Mouse (Mus musculus): ENCODE results near the gene Kif14. TPM values are rescaled to one million over a fixed set of nuclear protein-coding genes. Genes with fewer than 3 reads are reported as not detected.

The Kif14 gene
- polyA plus RNA-seq, 1 experiment from 2014 or later, result 0.54 TPM

GRCm38 (mm10) chr1:136570298-136570653 lies 104.1 kb downstream of the Kif14 start:
- no peak overlapping the region for H3K27ac ChIP-seq (ENCODE audit: low read length)
- no peak for TF ChIP-seq EP300 (IDR thresholded peaks at IDR 0.05)
- no peak for TF ChIP-seq CTCF (IDR thresholded peaks at IDR 0.05)
- no peak for ATAC-seq
- WGBS, result 24% methylated on average over 13 of the region's 13 CpGs
- H3K4me3 ChIP-seq (ENCODE audit: low read depth, low read length), result no peak overlapping the region
- no peaks in the 10 kb centered on the region for H3K27me3 ChIP-seq (replicated peaks; ENCODE audit: insufficient read depth, low read length)
- DNase-seq (ENCODE audit: low spot score), result no peak
- peak overlapping the region; percentile 25 for H3K4me2 ChIP-seq (replicated peaks; ENCODE audit: low read depth, low read length)
- H3K4me1 ChIP-seq (ENCODE audit: insufficient read depth, low read depth, low read length), result no peaks in the 10 kb centered on the region
- H3K9ac ChIP-seq (replicated peaks; ENCODE audit: low read depth), result no peak overlapping the region
- no peaks in the 10 kb centered on the region for H3K9me3 ChIP-seq (ENCODE audit: low read length)
- no peaks in the 10 kb centered on the region for H3K36me3 ChIP-seq (ENCODE audit: insufficient read depth, low read length)

- Histone ChIP-seq H3K4me1 (ENCODE audit: insufficient read depth, low read depth, low read length) (no peaks in the 10 kb centered on the region), H3K36me3 (ENCODE audit: insufficient read depth, low read length) (no peaks in the 10 kb centered on the region), H3K9me3 (ENCODE audit: low read length) (no peaks in the 10 kb centered on the region), H3K4me3 (ENCODE audit: low read depth, low read length) (no peak overlapping the region), H3K4me2 (replicated peaks; ENCODE audit: low read depth, low read length) (no peak overlapping the region), H3K27ac (ENCODE audit: low read length) (no peak overlapping the region), H3K27me3 (replicated peaks; ENCODE audit: insufficient read depth, low read length) (no peaks in the 10 kb centered on the region), H3K9ac (replicated peaks; ENCODE audit: low read depth) (no peak overlapping the region)
- WGBS, result 88% methylated on average over 9 of the region's 9 CpGs
- TF ChIP-seq CTCF (IDR thresholded peaks at IDR 0.05), result no peak
- DNase-seq (ENCODE audit: low spot score) (no peak), ATAC-seq (no peak)
Observed at GRCm38 (mm10) chr1:136570976-136571375, 104.8 kb downstream of the Kif14 start.

- WGBS, result 91% methylated on average over 10 of the region's 10 CpGs
- Histone ChIP-seq H3K36me3 (ENCODE audit: insufficient read depth, low read length) (no peaks in the 10 kb centered on the region), H3K4me1 (ENCODE audit: insufficient read depth, low read depth, low read length) (no peaks in the 10 kb centered on the region), H3K4me3 (ENCODE audit: low read depth, low read length) (no peak overlapping the region), H3K27me3 (replicated peaks; ENCODE audit: insufficient read depth, low read length) (no peaks in the 10 kb centered on the region), H3K4me2 (replicated peaks; ENCODE audit: low read depth, low read length) (no peak overlapping the region), H3K9ac (replicated peaks; ENCODE audit: low read depth) (no peak overlapping the region), H3K9me3 (ENCODE audit: low read length) (no peaks in the 10 kb centered on the region), H3K27ac (ENCODE audit: low read length) (no peak overlapping the region)
- TF ChIP-seq EP300 (IDR thresholded peaks at IDR 0.05) (no peak), CTCF (IDR thresholded peaks at IDR 0.05) (no peak)
- no peak for DNase-seq (ENCODE audit: low spot score)
- ATAC-seq, result no peak
Observed at GRCm38 (mm10) chr1:136571530-136571929, 105.4 kb downstream of the Kif14 start.

GRCm38 (mm10) chr1:136577890-136578663 lies 111.9 kb downstream of the Kif14 start:
- Histone ChIP-seq H3K4me2 (replicated peaks; ENCODE audit: low read depth, low read length) (no peak overlapping the region), H3K9ac (replicated peaks; ENCODE audit: low read depth) (no peak overlapping the region), H3K9me3 (ENCODE audit: low read length) (no peaks in the 10 kb centered on the region), H3K4me1 (ENCODE audit: insufficient read depth, low read depth, low read length) (no peaks in the 10 kb centered on the region), H3K4me3 (ENCODE audit: low read depth, low read length) (no peak overlapping the region), H3K27ac (ENCODE audit: low read length) (no peak overlapping the region), H3K36me3 (ENCODE audit: insufficient read depth, low read length) (no peaks in the 10 kb centered on the region), H3K27me3 (replicated peaks; ENCODE audit: insufficient read depth, low read length) (no peaks in the 10 kb centered on the region)
- 34% methylated on average over 16 of the region's 16 CpGs for WGBS
- ATAC-seq (no peak), DNase-seq (ENCODE audit: low spot score) (no peak)
- no peak for TF ChIP-seq CTCF (IDR thresholded peaks at IDR 0.05)

- TF ChIP-seq CTCF (IDR thresholded peaks at IDR 0.05) (no peak), EP300 (IDR thresholded peaks at IDR 0.05) (no peak)
- Histone ChIP-seq H3K27ac (ENCODE audit: low read length) (no peak overlapping the region), H3K36me3 (ENCODE audit: insufficient read depth, low read length) (no peaks in the 10 kb centered on the region), H3K4me1 (ENCODE audit: insufficient read depth, low read depth, low read length) (no peaks in the 10 kb centered on the region), H3K4me3 (ENCODE audit: low read depth, low read length) (no peak overlapping the region), H3K27me3 (replicated peaks; ENCODE audit: insufficient read depth, low read length) (no peaks in the 10 kb centered on the region), H3K4me2 (replicated peaks; ENCODE audit: low read depth, low read length) (no peak overlapping the region), H3K9ac (replicated peaks; ENCODE audit: low read depth) (no peak overlapping the region), H3K9me3 (ENCODE audit: low read length) (no peaks in the 10 kb centered on the region)
- no peak for ATAC-seq
- 73% methylated on average over 14 of the region's 14 CpGs for WGBS
- DNase-seq (ENCODE audit: low spot score), result no peak
Observed at GRCm38 (mm10) chr1:136579360-136579759, 113.2 kb downstream of the Kif14 start.

GRCm38 (mm10) chr1:136580266-136580665 lies 114.1 kb downstream of the Kif14 start:
- no peaks in the 10 kb centered on the region for H3K36me3 ChIP-seq (ENCODE audit: insufficient read depth, low read length)
- WGBS, result 55% methylated on average over 8 of the region's 8 CpGs
- TF ChIP-seq CTCF (IDR thresholded peaks at IDR 0.05) (no peak), EP300 (IDR thresholded peaks at IDR 0.05) (no peak)
- DNase-seq (ENCODE audit: low spot score), result no peak
- no peak overlapping the region for H3K4me3 ChIP-seq (ENCODE audit: low read depth, low read length)
- H3K4me2 ChIP-seq (replicated peaks; ENCODE audit: low read depth, low read length), result no peak overlapping the region
- H3K9me3 ChIP-seq (ENCODE audit: low read length), result no peaks in the 10 kb centered on the region
- no peak overlapping the region for H3K27ac ChIP-seq (ENCODE audit: low read length)
- ATAC-seq, result no peak
- H3K9ac ChIP-seq (replicated peaks; ENCODE audit: low read depth), result no peak overlapping the region
- H3K27me3 ChIP-seq (replicated peaks; ENCODE audit: insufficient read depth, low read length), result no peaks in the 10 kb centered on the region
- H3K4me1 ChIP-seq (ENCODE audit: insufficient read depth, low read depth, low read length), result no peaks in the 10 kb centered on the region

Other genes starting within 250 kb of the Kif14 start
- gene Inava, start 232.1 kb upstream of the Kif14 start, polyA plus RNA-seq (2015; fragmentation: Nextera tagmentation; extraction: Ambion mirVana), result 8.6 and 10.6 TPM in 2 replicates
- gene Gpr25, start 205.5 kb upstream of the Kif14 start, polyA plus RNA-seq (2015; fragmentation: Nextera tagmentation; extraction: Ambion mirVana), result not detected in 2 replicates
- gene Camsap2, start 120.2 kb upstream of the Kif14 start, polyA plus RNA-seq (2015; fragmentation: Nextera tagmentation; extraction: Ambion mirVana), result 7.7 and 9.3 TPM in 2 replicates
- 8.0 and 8.5 TPM in 2 replicates for gene Ddx59, start 51.1 kb upstream of the Kif14 start, polyA plus RNA-seq (2015; fragmentation: Nextera tagmentation; extraction: Ambion mirVana)
- gene Zfp281, start 158.6 kb downstream of the Kif14 start, polyA plus RNA-seq (2015; fragmentation: Nextera tagmentation; extraction: Ambion mirVana), result 15.3 and 16.4 TPM in 2 replicates

Data from lung, postnatal 0 days (tissue).